Mouse (Mus musculus) fat pad, adult 2 months (tissue): ENCODE measurements around the gene Ercc2.

Source experiments
- DNase-seq: peaks from one replicate; pipeline ENCODE4 v3.0.0-alpha.2; 2011; ENCODE audit warnings: low read depth, low spot score; ENCODE audit errors: extremely low read depth

Gene Ercc2

GRCm38 (mm10) chr7:19444801-19445200 is 63.0 kb downstream of the Ercc2 start:
- no peak for DNase-seq
